Mouse (Mus musculus) limb, embryonic 11.5 days (tissue): ENCODE data around the gene Vps37b. TPM values are rescaled to one million over a fixed set of nuclear protein-coding genes. Genes with fewer than 3 reads are reported as not detected.

Experiments
- ATAC-seq: fragments of 200-750 bp; cut with Nextera tagmentation; 2 replicates; pipeline ENCODE4 v1.8.0; 2017; ENCODE audit warnings: low read depth; ENCODE audit not compliant: insufficient number of reproducible peaks, low FRiP score, low TSS enrichment
- DNase-seq: peaks from one replicate; pipeline ENCODE4 v3.0.0-alpha.2; 2015; ENCODE audit warnings: low spot score
- H3K27ac ChIP-seq: fragments of 300-500 bp; sonication (generic); replicated peaks from 2 replicates; pipeline ENCODE4 v1.5.1; 2014; ENCODE audit warnings: low read depth, mild to moderate bottlenecking, low read length
- H3K27me3 ChIP-seq: fragments of 300-500 bp; sonication (generic); 2 replicates; pipeline ENCODE4 v1.6.1; 2014; ENCODE audit warnings: mild to moderate bottlenecking, low read length, mixed read lengths; ENCODE audit not compliant: control insufficient read depth, insufficient read depth
- H3K36me3 ChIP-seq: fragments of 300-500 bp; sonication (generic); 2 replicates; pipeline ENCODE4 v1.6.1; 2014; ENCODE audit warnings: mild to moderate bottlenecking, low read length, moderate library complexity, mixed read lengths; ENCODE audit not compliant: control insufficient read depth, insufficient read depth
- H3K4me1 ChIP-seq: fragments of 300-500 bp; sonication (generic); 2 replicates; pipeline ENCODE4 v1.6.1; 2014; ENCODE audit warnings: low read length, mixed read lengths; ENCODE audit not compliant: control insufficient read depth, insufficient read depth
- H3K4me2 ChIP-seq: fragments of 300-500 bp; sonication (generic); 2 replicates; pipeline ENCODE4 v1.6.1; 2014; ENCODE audit warnings: low read depth, mild to moderate bottlenecking, moderate library complexity; ENCODE audit not compliant: severe bottlenecking
- H3K4me3 ChIP-seq: fragments of 300-500 bp; sonication (generic); 2 replicates; pipeline ENCODE4 v1.5.1; 2014; ENCODE audit warnings: low read depth, low read length
- H3K9ac ChIP-seq: fragments of 300-500 bp; sonication (generic); 2 replicates; pipeline ENCODE4 v1.6.1; 2014; ENCODE audit warnings: mild to moderate bottlenecking, low read length
- H3K9me3 ChIP-seq: fragments of 300-500 bp; sonication (generic); 2 replicates; pipeline ENCODE4 v1.6.1; 2016; ENCODE audit warnings: low read length; ENCODE audit not compliant: control insufficient read depth
- WGBS: fragments of 180-500 bp; shearing (Covaris S2); extraction: QIAGEN DNeasy Blood & Tissue Kit; methylation state at CpG from one replicate; pipeline ENCODE4 v1.1.7; 2014; 5-methylcytosine and 5-hydroxymethylcytosine counted together
- polyA plus RNA-seq: library from polyadenylated mRNA; unstranded; fragments of >200 nt; fragmentation: Nextera tagmentation; extraction: Ambion mirVana; gene quantifications from 2 replicates; pipeline ENCODE4 v1.2.1, GENCODE M21; 2014

The Vps37b gene
- polyA plus RNA-seq, 1 experiment from 2014 or later, result 32.8 TPM

- ATAC-seq, result peak; percentile 24; the same call in 1 of the 2 replicates
- DNase-seq, result peak; percentile 94
- peaks cover 8% of the 10 kb centered on the region; the same call in 1 of the 2 replicates for H3K36me3 ChIP-seq
- H3K9ac ChIP-seq, result no peak overlapping the region; the same call in 1 of the 2 replicates
- WGBS, result 17% methylated on average over 7 of the region's 7 CpGs
- no peak overlapping the region for H3K27ac ChIP-seq
- H3K4me2 ChIP-seq, result no peak overlapping the region
- H3K4me3 ChIP-seq, result no peak overlapping the region
- H3K4me1 ChIP-seq, result no peaks in the 10 kb centered on the region
- H3K27me3 ChIP-seq, result no peaks in the 10 kb centered on the region
- H3K9me3 ChIP-seq, result no peaks in the 10 kb centered on the region
These were observed 31.2 kb downstream of the Vps37b start for GRCm38 (mm10) chr5:124000824-124001223.

- no peak overlapping the region for H3K4me3 ChIP-seq
- H3K9ac ChIP-seq, result no peak overlapping the region
- DNase-seq, result no peak
- ATAC-seq, result no peak
- H3K9me3 ChIP-seq, result no peaks in the 10 kb centered on the region
- no peak overlapping the region for H3K27ac ChIP-seq
- 85% methylated on average over 10 of the region's 10 CpGs for WGBS
- H3K36me3 ChIP-seq, result no peaks in the 10 kb centered on the region
- H3K4me2 ChIP-seq, result no peak overlapping the region
- no peaks in the 10 kb centered on the region for H3K27me3 ChIP-seq
- no peaks in the 10 kb centered on the region for H3K4me1 ChIP-seq
These were observed 33.7 kb downstream of the Vps37b start for GRCm38 (mm10) chr5:123998370-123998769.

- no peaks in the 10 kb centered on the region for H3K36me3 ChIP-seq
- H3K9ac ChIP-seq, result peak overlapping the region; percentile 22; the same call in 1 of the 2 replicates
- H3K4me3 ChIP-seq, result no peak overlapping the region
- 87% methylated on average over 16 of the region's 16 CpGs for WGBS
- H3K27me3 ChIP-seq, result no peaks in the 10 kb centered on the region
- H3K27ac ChIP-seq, result no peak overlapping the region
- ATAC-seq (no peak), DNase-seq (no peak)
- H3K4me1 ChIP-seq, result no peaks in the 10 kb centered on the region
- H3K9me3 ChIP-seq, result no peaks in the 10 kb centered on the region
- H3K4me2 ChIP-seq, result 0 out of 2 replicates have a peak overlapping the region, but pooled peaks have one; percentile 2
These were observed 34.3 kb downstream of the Vps37b start for GRCm38 (mm10) chr5:123997811-123998210.

- 89% methylated on average over 24 of the region's 24 CpGs for WGBS
- Histone ChIP-seq H3K9me3 (no peaks in the 10 kb centered on the region), H3K9ac (no peak overlapping the region), H3K4me1 (no peaks in the 10 kb centered on the region), H3K27me3 (no peaks in the 10 kb centered on the region), H3K4me2 (0 out of 2 replicates have a peak overlapping the region, but pooled peaks have one; percentile 2), H3K4me3 (no peak overlapping the region), H3K27ac (no peak overlapping the region), H3K36me3 (no peaks in the 10 kb centered on the region)
- DNase-seq (no peak), ATAC-seq (no peak)
These were observed 34.8 kb downstream of the Vps37b start for GRCm38 (mm10) chr5:123997211-123997751.

- no peak overlapping the region for H3K4me3 ChIP-seq
- 89% methylated on average over 14 of the region's 14 CpGs for WGBS
- H3K4me1 ChIP-seq, result no peaks in the 10 kb centered on the region
- no peak overlapping the region for H3K4me2 ChIP-seq
- no peak overlapping the region for H3K27ac ChIP-seq
- DNase-seq, result no peak
- H3K36me3 ChIP-seq, result no peaks in the 10 kb centered on the region
- no peak for ATAC-seq
- no peaks in the 10 kb centered on the region for H3K27me3 ChIP-seq
- no peak overlapping the region for H3K9ac ChIP-seq
- H3K9me3 ChIP-seq, result no peaks in the 10 kb centered on the region
These were observed 35.4 kb downstream of the Vps37b start for GRCm38 (mm10) chr5:123996695-123997094.

- Histone ChIP-seq H3K4me2 (no peak overlapping the region), H3K9me3 (no peaks in the 10 kb centered on the region), H3K27ac (no peak overlapping the region), H3K27me3 (no peaks in the 10 kb centered on the region), H3K36me3 (no peaks in the 10 kb centered on the region), H3K9ac (no peak overlapping the region; the same call in 1 of the 2 replicates), H3K4me3 (no peak overlapping the region), H3K4me1 (no peaks in the 10 kb centered on the region)
- no peak for DNase-seq
- WGBS, result 86% methylated on average over 10 of the region's 10 CpGs
- no peak for ATAC-seq
These were observed 35.9 kb downstream of the Vps37b start for GRCm38 (mm10) chr5:123996194-123996593.

- no peak overlapping the region for H3K9ac ChIP-seq
- H3K27ac ChIP-seq, result no peak overlapping the region
These were observed 36.7 kb downstream of the Vps37b start for GRCm38 (mm10) chr5:123995388-123995787.

GRCm38 (mm10) chr5:123994468-123994867, 37.6 kb downstream of the Vps37b start:
- WGBS, result 90% methylated on average over 7 of the region's 7 CpGs
- Histone ChIP-seq H3K27ac (no peak overlapping the region), H3K4me1 (no peaks in the 10 kb centered on the region), H3K9me3 (no peaks in the 10 kb centered on the region), H3K4me3 (no peak overlapping the region), H3K27me3 (no peaks in the 10 kb centered on the region), H3K4me2 (no peak overlapping the region), H3K36me3 (no peaks in the 10 kb centered on the region), H3K9ac (no peak overlapping the region)
- ATAC-seq, result no peak
- DNase-seq, result no peak

More at GRCm38 (mm10) chr5:123995388-123995787, 36.7 kb downstream of the Vps37b start:
- Histone ChIP-seq H3K9me3 (no peaks in the 10 kb centered on the region), H3K4me1 (no peaks in the 10 kb centered on the region), H3K4me3 (no peak overlapping the region), H3K36me3 (no peaks in the 10 kb centered on the region), H3K4me2 (no peak overlapping the region), H3K27me3 (no peaks in the 10 kb centered on the region)
- 77% methylated on average over 6 of the region's 6 CpGs for WGBS
- no peak for DNase-seq
- no peak for ATAC-seq
